Mouse (Mus musculus): ENCODE measurements around the gene Plxdc1.
A peak's percentile ranks its signal among the peaks of the same experiment; 100 is the strongest.

Gene Plxdc1

DNA sequence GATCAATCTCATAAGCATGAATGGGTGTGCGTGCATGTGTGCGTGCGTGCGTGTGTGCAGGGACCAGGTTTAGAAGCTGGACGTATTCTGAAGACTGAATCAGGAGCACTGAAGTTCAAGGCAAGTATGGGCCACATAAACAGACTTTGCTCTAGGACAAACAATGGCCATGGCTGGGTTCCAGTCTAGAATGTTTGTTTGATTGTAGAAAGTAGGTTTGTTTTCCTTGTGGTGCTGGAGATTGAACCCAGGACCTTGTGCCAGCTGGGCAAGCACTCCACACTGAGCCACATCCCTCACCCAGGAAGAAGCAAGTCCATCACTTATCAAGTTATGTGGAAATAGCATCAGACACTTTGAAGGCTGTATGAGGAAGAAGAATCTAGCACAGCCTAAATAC is 29.9 kb upstream of the Plxdc1 start:
- DNase-seq (ENCODE audit: low spot score): no peak

- DNase-seq (ENCODE audit: low spot score): no peak
Observed at GRCm38 (mm10) chr11:98012831-98013230, 26.6 kb upstream of the Plxdc1 start.

DNA sequence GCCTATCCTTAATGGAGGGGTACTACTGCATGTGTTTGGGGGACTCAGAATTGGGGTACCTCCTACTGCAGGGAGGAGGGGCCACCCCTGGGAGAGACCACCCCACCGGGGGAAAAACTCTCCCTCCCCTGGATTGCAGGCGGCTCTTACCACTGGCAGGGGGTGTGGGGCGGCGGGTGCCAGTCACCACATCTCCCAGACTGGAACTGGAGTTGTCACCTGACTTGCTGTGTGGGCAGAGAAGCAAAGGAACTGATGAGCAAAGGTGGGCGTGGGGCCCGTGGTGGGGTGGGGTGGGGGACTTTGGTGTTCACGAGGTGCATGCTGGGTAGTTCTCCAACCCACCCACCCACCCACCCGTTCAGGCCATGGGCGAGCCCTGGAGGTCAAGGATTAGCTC is 25.5 kb upstream of the Plxdc1 start:
- no peak for DNase-seq (ENCODE audit: low spot score)

GRCm38 (mm10) chr11:98008087-98008486 is 21.8 kb upstream of the Plxdc1 start:
- no peak for DNase-seq (ENCODE audit: low spot score)

GRCm38 (mm10) chr11:98005686-98006085 is 19.4 kb upstream of the Plxdc1 start:
- DNase-seq (ENCODE audit: low spot score): no peak

GRCm38 (mm10) chr11:98005076-98005475 is 18.8 kb upstream of the Plxdc1 start:
- no peak for DNase-seq (ENCODE audit: low spot score)

GRCm38 (mm10) chr11:98004161-98004560 is 17.9 kb upstream of the Plxdc1 start:
- DNase-seq (ENCODE audit: low spot score): no peak

- DNase-seq (ENCODE audit: low spot score): no peak
Observed at GRCm38 (mm10) chr11:98003171-98003671, 17.0 kb upstream of the Plxdc1 start.

DNA sequence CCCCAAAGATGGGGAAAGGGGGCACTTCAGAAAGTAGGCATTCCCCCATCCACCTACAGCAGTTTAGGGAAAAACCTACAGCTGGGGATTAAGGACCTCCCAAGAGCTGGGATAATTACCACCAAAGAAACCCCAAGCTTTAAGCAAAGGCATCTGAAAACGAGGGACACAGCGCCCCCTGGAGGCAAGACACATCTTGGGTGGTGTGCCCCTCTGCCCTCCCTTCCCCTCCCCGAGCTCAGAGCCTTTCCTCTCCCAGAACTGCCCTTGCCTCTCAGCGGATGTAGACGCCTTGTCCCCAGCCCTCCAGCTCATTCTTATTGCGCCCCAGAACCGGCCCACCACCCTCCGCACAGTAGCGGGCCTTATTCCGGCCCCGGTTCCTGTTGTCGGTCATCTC is 16.4 kb upstream of the Plxdc1 start:
- peak; percentile 83 for DNase-seq (ENCODE audit: low spot score)

GRCm38 (mm10) chr11:98001986-98002385 is 15.7 kb upstream of the Plxdc1 start:
- DNase-seq (ENCODE audit: low spot score): no peak

GRCm38 (mm10) chr11:98001351-98001824 is 15.1 kb upstream of the Plxdc1 start:
- DNase-seq (ENCODE audit: low spot score): no peak

DNA sequence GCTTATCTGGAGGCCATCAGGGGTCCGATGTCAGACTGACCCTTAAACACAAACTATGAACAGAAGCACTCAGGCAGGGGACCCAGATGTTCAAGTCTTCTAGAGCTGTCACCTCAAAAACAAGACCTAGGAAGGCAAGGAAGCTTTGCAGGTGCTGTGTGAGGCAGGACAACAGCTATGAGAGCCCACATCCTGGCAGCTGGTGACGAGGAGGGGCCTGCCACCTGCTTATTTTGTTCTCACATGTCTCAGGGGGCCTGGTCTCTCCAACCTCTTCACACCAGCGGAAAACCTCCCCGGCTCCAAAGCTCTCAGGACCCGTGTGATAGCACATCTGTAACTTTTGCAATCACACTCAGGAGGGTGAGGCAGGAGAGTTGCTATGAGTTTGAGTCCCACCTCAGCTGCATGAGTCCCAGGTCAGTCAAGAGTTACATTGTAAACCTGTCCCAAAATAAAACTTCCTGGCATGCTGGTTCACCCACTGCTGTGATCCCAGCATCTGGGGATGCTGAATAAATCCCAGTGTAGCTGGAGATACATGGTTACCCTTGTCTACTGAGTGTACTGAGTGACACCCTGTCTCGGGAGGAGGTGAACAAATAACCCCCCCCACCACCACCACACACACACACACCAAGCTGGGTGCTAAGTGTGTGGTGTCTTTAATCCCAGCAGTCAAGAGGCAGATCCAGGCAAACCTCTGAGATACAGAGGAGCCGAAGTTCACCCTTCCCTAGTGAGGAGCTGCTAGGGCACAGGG is 14.3 kb upstream of the Plxdc1 start:
- DNase-seq (ENCODE audit: low spot score): no peak

DNA sequence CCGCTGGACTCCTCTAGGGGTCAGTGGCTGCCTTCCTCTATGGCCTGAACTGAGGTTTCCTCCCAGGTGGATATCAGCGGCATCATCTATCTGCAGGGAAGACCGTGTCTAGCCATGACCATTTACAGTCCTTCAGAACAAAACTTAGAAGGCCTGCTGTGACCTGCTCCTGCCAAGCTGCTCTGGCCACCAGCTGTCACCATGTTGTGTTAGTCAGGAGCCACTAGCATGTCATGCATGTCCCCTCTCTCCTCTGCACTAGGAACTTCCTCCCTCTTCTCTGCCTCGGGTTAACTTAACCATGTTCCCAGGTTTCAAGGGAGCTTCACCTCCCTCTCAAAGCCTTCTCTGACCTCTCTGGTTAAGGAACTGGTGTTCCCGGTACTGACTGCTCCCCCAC is 13.5 kb upstream of the Plxdc1 start:
- DNase-seq (ENCODE audit: low spot score): no peak

DNA sequence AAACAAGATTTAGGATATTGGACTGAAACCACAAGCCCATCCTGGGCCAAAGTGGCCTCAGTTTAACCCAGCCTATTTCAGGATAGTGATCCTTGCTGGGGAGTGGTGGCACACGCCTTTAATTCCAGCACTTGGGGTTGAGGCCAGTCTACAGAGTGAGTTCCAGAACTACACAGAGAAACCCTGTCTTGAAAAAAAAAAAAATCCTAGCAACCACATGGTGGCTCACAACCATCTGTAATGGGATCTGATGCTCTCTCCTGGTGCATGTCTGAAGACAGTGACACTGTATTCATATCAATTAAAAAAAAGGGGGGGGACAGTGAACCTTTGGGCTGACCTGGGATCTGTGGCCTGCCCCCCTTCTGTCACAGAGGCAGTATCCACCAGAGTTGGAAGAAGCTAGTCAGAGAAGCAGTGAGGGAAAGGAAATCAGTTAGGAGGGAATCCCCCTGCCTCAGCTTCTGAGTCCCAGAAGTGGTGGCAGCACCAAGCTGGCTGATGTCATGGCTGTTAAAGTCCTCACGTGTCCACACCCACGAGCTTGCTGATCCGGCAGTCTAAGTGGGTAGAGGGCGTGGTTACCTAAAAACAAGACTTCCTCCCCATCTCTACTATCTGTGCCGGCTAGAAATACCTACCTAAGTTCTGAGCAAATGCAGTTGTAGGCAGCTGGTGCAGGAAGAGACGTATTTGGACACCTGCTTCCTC is 12.8 kb upstream of the Plxdc1 start:
- no peak for DNase-seq (ENCODE audit: low spot score)

- no peak for DNase-seq (ENCODE audit: low spot score)
Observed at GRCm38 (mm10) chr11:97998074-97998793, 12.0 kb upstream of the Plxdc1 start.

GRCm38 (mm10) chr11:97997387-97997960 is 11.2 kb upstream of the Plxdc1 start:
- DNase-seq (ENCODE audit: low spot score): no peak

DNA sequence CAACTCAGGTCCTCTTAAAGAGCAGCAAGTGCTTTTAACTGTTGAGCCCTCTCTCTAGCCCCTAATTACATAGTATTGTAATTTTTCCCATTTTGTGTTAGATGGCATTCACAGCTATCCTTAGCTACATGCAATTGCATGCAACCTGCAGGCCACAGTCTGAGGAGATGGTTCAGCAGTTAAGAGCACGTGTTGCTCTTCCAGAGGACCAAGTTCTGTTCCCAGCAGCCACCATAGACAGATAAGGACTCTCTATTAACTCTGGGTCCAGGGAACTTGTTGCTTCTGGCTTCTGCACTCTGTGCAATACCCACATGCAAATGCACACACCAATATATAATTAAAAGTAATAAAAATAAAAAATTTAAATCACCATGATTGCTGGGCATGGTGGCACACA is 10.4 kb upstream of the Plxdc1 start:
- no peak for DNase-seq (ENCODE audit: low spot score)

DNA sequence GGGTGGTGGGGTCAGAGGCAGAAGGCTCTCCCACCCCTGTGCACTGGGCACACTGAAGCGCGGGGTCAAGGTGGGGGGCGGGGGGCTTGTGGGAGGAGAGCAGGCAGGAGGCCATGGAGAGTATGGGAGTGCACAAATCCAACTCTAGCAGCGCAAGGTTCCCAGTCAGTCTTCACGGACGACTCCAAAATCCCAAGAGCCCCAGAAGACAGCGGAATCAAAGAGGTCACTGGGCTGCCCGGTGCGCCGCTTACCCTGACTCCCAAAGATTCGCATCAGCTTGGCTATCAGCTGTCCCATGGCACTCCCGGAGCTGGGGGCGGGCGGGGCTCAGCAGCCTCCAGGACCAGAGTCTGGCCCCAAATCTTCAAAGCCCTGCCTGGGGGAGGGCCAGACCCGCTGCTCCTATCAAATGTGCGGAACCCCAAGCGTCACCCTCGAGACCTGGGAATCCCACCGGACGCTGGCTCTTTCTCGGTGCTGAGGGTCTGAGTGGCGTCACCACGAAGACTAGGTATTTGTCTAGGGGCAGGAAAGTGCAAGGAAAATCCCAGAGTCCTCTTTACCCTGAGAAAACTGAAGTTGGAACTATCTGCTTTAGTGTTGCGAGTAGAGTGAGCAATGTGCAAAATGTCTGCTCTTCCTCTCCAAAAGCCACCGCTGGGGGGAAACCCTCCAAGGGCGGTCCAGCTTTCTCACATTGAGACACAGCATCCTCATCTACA is 9.5 kb upstream of the Plxdc1 start, which contains the start of gene Arl5c:
Gene Arl5c, minus strand, starts transcription at position 618 of the 725 bp plus-strand sequence.
- no peak for DNase-seq (ENCODE audit: low spot score)

DNA sequence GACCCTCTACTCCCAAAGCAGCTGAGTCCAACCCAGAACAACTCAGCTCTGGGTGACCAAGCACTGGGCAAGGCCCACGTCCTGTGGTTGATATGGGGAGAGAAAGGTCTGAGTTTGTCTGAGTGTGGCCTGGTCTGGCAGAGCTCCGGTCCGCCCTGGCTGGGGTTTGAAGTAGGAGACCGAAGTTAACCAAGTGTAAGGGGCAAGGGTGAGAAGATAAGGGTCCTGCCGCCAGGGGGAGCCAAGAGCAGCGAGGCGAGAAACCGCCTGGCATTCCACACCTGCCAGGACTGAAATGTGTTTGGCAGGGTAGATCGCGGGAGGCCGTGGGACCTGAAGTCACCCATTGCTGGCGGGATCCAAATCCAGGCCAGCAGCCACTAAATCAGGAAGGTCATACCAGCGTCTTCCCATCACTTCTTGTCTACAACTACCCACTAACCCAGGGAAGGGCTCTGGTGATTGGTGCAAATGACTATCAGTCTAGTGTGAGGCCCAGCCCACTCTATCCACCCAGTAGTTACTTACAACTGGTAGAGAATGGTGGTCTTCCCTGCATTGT is 8.4 kb upstream of the Plxdc1 start:
- DNase-seq (ENCODE audit: low spot score): peak; percentile 78

- peak; percentile 93 for DNase-seq (ENCODE audit: low spot score)
Observed at GRCm38 (mm10) chr11:97988530-97989096, 2.4 kb upstream of the Plxdc1 start.
